Mouse (Mus musculus) thymus, adult 2 months (tissue): Measurements from ENCODE around the gene Rpusd3.

ENCODE experiments used
- CTCF ChIP-seq: fragments of 200-500 bp; IDR thresholded peaks from 2 replicates; pipeline ENCODE4 v1.5.1; 2012; ENCODE audit warnings: mild to moderate bottlenecking, control low read depth, low read length, moderate library complexity, borderline replicate concordance; ENCODE audit not compliant: control insufficient read depth, poor library complexity, insufficient read depth; ENCODE audit errors: extremely low read depth
- POLR2A ChIP-seq: fragments of 200-500 bp; IDR thresholded peaks from 2 replicates; pipeline ENCODE4 v1.6.1; 2012; ENCODE audit warnings: mild to moderate bottlenecking, low read length, control low read depth, moderate library complexity; ENCODE audit not compliant: control insufficient read depth, poor library complexity, insufficient read depth; ENCODE audit errors: extremely low read depth

DNA sequence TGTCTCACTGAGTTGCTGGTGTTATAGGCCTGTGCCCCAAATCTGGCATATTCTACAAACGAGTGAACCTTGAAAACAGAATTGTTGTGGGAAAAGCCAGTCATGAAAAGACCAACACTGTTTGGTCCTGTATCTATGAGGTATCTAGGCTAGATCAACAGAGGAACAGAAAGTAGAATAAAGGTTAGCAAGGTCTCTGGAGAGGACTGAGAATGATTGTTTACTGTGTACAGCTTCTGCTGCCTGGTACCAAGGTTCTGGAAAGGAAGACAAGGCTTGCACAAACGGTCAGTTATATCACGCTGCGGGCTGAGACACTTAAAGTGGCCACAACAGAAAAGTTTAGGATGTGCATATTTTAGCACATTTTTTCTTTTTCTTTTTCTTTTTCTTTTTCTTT is 7.6 kb upstream of the Rpusd3 start:
- TF ChIP-seq POLR2A (no peak), CTCF (no peak)
